Mouse (Mus musculus) cerebellum, postnatal 10 days (tissue): Measurements from ENCODE around the gene Ttc23.

Experiments used
- DNase-seq, 2 experiments: peaks; one replicate each; pipeline ENCODE4 v3.0.0; 2021; ENCODE audit warnings: mixed read lengths in 2 of 2

Gene Ttc23

DNA sequence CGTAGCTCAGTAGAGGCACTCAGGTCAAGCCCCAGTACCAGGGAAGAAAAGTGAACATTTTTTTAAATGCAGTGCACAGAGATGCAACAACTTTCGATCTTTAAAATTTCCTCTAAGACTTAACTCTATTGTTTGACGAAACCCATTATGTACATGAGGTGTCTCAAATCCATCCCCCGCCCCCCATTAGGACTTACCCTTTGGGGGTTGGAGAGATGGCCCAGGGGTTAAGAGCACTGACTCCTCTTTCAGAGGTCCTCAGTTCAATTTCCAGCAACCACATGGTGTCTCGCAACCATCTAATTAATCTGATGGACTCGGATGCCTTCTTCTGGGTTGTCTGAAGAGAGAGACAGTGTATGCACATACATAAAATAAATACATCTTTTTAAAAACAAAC lies 1.1 kb upstream of the Ttc23 start:
- DNase-seq = peak in 1 of 2 experiments; percentile 26

DNA sequence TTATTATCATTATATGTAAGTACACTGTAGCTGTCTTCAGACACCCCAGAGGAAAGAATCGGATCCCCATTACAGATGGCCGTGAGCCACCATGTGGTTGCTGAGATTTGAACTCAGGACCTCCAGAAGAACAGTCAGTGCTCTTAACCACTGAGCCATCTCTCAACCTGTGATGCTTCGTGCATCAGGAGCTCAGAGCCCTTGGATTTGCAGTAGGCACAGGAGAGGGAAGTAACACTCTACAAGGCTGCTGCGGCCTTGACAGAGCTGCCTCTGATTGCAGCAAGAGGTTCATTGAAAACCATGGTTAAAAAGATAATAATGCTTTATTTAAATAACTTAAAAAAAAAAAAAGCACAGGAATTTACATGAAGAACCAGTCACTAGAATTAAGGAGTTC lies 1.2 kb downstream of the Ttc23 start:
- no peak for DNase-seq

DNA sequence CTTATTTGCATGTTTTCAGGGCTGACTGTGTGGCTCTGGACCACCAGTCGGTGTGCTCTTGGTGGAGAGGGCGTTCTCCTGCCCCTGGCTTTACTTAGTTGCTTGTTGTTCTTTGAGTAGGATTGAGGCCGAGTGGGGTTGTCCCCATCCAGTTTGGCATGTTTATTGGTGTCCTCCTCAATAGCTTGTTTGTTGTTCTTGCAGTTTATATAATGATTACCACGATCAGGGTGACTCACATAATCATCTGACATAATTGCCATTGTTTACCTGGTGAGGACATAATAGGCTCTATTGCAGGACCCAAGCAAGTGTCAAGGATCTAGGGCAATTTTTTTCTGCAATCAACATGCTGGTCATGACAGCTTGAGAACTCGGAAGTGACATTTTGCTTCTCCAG lies 5.0 kb downstream of the Ttc23 start:
- DNase-seq = no peak

DNA sequence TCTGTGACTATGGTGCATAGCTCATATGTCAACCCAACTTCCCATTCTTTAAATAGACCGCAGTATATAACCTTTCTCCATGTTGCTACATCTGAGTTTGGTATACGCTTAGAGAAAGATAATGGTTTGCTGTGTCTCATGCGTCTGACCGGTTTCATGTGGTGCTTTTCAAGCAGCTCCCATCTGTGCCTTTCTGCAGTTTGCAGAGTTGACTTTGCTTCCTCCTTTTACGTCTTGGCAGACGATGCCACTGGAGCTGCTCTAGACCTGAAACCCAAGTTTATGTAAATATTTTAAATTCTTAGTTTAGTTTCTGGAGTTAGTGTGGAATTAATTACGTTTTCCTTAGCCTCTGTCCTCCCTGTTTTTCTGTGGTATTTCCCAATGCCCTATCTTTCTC lies 7.5 kb downstream of the Ttc23 start:
- no peak for DNase-seq

DNA sequence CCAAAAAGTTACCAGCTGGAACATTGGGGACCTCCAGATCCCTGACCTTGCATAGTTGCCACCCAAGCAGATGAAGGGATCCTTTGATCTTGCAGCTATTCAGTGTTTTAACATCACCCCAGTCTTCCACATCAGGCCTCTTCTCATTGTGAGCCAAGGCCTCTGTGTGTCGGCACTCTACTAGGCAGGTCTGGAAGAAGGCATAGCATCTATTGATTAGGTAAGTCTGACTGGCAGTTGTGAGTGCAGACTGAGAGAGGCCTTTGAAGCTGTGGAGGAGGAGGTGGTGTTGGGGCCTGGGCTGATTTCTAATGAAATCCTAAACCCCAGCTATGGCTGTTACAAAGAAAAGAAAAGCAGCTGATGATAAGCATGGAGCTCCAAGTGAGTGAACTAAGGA lies 8.0 kb downstream of the Ttc23 start:
- no peak for DNase-seq

DNA sequence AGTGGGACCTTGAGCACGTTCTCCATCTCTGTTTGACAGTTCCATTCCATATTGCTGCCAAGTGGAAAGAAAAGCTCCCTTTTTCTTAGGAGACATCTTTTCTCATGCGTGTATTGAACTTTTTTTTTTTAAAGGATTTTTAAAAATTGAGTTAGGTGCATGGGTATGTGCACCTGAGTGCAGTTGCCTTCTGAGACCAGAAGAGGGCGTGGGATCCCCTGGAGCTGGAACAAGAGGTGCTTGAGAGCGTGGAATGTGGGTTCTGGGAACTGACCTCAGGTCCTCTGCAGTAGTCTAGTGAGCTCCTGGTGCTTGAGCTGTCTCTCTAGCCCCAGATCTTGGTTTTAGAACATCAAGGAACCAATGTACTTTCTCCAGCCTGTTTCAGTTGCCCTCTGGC lies 10.9 kb downstream of the Ttc23 start:
- no peak for DNase-seq

DNA sequence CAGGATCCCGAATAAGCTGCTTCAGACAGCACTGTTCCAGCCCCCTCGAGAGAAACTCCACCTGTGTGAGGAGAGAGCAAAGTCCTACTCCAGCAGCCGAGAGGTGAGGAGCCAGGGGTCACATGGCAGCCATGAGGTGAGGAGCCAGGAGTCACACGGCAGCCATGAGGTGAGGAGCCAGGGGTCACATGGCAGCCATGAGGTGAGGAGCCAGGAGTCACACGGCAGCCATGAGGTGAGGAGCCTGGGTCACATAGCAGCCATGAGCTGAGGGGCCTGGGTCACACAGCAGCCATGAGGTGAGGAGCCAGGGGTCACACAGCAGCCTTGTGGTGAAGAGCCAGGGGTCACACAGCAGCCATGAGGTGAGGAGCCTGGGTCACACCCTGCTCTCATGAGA lies 15.2 kb downstream of the Ttc23 start:
- DNase-seq = no peak

DNA sequence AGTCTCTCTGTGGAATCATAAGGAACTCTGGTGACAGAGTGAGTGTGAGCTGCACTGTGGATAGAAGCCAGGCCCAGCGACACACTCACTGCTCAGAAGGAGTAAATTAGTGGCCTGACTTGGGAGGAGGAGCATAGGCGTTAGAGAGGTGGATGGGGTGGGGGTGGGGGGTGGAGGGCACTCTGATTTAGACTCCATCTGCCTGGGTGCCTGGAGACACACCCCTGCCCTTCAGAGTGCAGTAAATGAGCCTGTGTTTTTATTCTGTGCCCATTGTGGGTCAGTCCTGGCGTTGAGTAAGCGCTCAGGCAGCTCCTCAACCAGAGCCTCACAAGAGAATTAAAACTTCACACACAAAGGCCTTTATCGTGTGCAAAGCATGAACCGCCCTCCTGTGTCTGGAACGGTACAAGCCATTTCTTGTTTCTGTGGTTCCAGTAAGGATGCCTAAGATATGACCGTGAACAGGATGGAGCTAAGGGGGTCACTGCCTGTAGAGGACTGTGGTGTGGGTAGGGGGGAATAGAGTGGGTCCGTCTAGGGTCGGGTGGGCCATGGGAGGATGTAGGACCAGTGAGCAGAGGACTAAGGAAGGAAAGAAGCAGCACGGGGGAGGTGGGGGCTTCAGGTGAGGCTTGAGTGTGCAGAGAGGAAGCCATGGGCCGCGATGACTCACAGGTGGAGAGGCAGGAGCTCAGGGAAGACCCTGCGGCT lies 16.9 kb downstream of the Ttc23 start:
- DNase-seq = no peak

DNA sequence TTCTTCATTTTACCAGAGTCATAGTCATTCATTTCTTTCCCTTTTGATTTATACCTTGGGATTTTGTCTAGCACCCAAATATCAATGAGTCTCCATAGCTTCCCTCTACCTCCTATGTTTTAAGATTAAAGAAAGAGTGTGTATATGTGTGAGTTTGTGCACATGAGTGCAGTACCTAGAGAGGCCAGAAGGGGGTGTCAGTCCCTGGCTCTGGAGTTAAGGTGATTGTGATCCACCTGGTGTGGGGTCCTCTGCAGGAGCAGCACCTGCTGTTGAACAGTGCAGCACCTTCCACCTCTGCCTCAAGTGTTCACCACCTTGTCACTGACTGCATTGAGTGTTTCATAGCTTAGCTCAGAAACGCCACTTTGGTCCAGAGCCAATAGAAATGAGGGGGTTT lies 23.8 kb downstream of the Ttc23 start:
- no peak for DNase-seq

DNA sequence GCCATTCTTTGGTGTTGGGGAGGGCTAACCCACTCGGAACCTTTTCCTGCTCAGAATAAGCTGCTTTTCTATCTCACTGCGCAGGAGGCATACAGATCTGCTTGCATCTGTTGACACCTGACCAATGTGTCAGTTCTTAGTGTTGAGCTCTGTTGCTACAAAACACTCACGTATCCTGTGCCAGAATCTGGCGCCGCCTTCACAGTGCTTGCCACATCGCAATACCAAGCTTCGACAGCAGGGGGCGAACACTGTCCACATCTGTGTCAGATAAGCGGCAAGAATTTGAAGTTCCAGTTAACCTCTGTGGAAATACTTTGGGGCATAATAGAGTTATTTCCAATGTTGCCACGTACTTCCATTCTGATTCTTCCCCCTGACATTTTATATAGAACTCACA lies 25.4 kb downstream of the Ttc23 start:
- peak; percentile 97 to 99 for DNase-seq

DNA sequence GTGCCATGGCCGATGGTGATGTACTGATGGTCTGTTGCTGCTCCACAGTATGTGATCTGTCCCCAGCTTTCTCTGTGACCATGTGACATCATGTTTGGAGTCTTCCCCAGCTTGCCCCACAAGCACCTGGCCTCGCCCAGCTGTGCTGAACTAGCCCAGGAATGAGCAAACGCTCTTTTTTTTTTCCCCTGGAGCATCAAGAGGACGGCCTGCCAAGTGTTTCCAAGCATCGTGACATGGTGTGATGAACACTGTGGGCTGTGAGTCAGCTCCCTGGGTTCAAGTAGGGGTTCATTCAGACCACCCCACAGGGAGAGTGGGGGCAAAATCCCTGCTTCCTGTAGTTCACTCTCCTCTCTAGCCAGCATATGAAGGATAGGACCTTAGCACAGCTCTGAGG lies 26.4 kb downstream of the Ttc23 start:
- DNase-seq = no peak

DNA sequence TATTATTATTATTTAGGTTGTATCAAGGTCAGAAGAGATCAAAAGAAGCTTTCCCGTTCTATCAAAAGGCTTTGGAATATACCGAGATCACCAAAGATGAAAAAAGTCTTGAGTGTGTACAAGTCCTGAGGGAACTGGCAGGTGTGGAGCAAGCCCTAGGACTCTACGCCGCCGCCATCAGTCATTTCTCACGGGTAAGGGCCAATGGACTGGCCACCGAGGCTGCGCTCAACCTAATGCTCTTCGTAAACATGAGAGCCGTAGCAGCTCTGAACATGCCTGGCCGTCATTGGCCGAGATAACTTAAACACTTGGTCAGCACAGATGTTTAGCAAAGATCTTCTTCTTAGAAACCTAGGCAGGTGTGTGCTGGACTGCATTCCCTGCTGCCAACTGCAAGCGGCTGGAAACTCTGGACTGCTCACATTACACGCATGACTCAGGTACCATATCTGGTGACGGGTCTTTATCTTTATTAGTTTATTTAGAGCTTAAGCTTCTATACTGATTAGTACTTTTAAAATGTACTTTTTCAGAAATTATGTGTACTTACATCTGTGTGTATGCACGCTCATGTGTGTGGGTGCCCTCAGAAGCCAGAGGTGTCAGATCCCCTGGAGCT lies 31.8 kb downstream of the Ttc23 start:
- no peak for DNase-seq

DNA sequence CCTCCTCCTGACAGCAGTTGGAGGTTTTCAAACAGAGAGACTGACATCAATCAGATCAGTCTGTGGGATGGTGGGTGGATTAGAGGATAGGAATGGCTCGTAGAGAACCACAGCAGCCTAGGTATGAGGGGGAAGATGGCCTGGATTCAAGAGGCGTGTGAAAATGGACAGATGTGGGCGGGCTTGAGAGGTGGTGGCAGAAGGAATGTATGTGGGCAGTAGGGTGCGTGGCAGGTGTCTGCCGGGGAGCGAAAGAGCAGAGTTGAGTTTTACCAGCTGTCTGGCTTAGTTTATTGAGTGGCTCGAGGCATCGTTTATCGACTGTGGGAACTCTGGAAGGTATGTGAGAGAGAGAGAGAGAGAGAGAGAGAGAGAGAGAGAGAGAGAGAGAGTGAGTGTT lies 33.9 kb downstream of the Ttc23 start:
- no peak for DNase-seq

DNA sequence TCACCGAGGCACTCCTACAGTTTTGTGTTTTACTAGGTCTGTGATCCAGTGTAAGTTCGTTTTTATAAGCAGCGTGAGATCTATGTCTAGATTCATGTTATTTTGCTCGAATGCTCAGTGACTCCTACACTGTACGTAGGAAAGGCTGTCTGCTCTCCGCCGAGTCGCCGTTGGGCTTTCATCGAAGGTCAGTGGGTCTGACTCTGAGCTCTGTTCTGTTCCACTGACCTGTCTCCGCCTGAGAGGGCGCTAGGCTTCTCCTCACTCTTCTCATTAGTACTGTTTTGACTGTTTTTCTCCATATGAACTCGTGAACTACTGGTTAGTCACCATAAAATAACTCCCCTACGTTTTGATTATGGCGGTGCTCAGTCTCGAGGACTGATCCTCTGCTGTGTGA lies 35.8 kb downstream of the Ttc23 start:
- DNase-seq = no peak

DNA sequence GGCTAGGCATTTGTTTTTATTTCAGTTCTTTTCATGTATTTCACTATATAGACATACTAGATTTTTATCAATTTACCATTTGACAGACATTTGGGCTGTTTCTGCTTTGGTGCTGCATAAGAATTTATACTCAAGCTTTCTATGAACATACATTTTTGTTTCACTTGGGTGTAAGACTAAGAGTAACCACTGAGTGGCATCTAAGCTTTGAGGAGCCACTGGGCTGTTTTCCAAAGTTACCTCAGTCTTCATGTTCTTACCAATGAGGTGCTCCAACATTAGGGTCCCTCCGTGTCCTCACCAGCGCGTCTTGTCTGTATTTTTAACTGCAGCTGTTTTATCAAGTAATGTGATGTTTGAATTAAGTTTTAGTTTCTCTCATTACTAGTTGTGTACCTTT lies 39.3 kb downstream of the Ttc23 start:
- peak in 1 of 2 experiments; percentile 18 for DNase-seq

DNA sequence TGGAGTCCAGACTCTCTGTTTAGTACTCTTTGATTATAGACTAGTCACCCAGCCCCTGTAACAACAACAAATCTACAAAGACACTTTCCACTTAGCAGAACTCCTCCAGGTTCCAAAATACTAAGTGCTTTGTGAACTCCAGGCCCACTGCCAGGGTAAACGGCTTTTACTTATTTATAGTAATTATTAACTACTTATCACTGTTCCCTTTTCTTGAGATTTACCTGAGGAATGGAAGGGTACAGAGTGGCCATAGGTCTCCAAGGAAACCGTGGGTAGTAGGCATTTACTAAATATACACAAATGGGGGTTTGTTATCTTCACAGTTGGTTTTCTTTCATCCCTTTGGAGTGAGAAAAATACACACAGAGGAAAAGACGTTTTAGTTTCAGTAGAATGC lies 41.1 kb downstream of the Ttc23 start:
- no peak for DNase-seq

DNA sequence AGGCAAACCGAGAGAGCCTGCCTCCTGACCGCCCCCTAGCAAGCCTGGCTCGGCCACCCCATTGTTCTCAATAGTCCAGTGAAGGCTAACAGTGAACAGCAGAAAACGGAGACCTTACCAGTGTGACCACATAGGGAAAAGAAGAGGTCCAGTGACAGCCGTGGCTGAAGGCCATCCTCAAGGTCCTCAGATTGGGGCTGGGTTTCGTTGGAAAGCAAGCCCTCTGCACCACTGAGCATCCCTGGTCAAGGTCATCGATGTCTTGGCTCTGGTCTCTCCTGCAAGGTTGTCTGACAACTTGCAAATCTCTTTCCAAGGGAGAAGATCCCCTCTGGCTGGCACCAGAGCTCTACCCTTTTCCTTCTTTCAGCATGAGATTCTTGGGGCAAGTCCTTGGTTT lies 42.6 kb downstream of the Ttc23 start:
- no peak for DNase-seq

DNA sequence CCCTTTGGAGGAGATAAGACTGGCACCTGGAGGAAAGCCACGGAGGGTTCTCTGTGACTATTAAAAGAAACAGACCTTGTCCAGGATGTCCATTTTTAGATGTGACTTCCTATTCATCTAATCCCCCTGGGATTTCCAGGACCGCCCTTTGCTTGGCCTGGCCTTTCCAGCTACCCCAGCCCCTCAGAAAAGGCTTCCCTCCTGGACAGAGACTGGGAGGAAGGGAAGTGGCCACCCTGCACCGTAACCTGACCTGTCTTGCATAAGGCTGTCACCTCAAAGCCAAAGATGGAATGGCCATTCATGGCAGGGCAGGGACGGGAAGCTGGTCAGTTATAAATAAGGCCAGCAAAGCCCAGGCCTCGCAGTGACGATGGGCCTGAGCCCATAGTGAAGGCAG lies 43.8 kb downstream of the Ttc23 start:
- no peak for DNase-seq

DNA sequence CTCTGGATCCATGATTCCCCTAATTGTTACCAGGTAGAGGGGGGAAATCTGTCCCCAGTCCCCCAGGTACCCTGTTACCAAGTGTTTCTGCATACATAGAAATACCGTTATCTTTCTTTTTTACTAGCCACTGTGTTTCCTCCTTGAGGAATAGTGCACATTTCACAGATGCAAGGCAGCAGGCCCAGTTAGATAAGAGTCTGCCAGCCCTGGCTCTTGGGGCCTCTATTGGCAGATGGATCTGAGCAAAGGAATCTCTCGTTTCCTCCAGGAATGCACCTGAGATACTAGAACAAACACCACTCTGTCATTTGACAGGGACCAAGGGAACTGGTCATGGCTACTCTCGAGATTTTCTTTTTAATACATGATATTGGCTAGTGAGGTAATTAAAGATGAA lies 44.9 kb downstream of the Ttc23 start:
- DNase-seq = no peak

DNA sequence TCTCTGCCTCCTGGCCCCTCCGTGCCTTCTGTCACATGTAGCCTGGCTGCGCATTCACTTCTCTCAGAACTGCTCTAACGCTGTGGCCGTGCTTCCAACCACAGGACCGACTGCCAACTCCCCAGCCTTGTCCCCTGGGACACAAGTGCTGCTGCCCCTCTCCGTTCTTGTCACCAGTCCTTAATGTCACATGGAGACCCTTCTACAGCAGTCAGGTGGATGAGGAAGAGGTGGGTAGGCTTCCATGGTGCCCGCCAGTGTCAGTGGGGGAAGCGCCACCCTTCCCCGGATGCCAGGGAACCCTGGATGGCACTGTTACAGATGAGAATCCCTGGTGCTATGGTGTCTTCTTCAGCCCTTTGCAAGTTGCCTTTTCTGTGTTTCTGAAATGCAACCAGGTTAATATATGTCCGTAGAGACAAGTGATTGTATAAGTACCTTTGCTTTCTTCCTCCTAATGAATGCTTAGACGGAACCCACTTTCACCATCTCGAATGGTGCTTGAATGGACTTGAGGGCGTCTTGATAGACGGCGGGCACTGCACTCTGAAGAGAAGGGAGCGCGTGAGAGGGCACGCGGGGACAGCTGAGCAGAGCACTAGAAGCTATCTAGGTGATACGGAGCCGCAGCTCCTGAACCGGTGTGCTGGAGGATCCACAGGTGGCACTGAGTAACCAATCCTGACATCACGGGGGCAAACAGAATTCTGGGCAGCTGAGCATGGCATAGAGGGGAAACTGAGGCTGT lies 45.8 kb downstream of the Ttc23 start:
- no peak for DNase-seq

DNA sequence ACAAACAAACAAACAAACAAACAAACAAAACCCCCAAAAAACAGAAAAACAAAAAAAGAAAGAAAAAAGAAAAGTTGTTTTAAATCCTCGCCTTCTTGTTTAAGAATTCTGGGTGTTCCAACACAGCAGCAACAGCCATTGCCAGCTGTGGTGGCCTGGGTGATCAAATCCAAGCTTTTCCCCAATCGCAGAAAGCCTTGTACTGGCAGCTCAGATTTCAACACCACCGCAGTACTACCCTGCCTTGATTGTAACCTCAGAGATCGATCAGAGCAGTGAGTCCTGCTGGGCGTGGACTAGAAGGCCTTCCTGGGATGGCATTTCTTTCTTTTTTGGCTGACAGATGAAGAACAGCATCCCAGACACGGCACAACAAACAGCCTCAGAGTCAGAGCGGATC lies 48.7 kb downstream of the Ttc23 start:
- DNase-seq = no peak

DNA sequence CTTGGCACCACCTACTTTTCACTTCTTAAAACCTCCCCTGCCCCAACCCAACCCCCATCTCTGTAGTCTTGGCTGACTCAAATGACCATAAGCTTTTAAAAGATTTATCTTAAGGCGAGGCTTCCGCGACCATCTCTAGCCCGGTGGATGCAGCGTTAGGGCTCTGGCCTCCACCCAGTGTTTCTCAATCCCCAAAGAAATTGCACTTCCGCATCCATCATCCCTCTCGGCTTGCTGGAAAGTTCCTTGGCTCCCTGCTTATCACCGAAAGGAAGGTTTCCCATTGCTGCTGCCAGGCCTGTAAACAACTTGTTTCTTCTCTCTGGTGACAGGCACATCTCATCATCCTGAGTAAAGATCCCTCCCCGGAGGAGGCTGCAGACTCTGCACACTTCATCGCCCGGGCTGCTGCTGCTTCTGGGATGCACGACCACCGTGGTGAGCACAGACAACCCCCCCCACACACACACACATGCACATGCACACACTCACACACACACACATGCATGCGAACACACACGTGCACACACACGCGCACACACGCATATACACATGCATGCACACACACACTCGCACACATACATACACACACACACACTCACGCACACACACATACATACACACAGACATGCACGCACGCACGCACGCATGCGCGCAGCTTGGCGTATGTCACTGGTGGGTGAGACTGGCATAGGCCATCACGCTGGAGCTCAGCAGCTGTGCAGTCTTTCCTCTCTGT lies 50.9 kb downstream of the Ttc23 start:
- DNase-seq = no peak

DNA sequence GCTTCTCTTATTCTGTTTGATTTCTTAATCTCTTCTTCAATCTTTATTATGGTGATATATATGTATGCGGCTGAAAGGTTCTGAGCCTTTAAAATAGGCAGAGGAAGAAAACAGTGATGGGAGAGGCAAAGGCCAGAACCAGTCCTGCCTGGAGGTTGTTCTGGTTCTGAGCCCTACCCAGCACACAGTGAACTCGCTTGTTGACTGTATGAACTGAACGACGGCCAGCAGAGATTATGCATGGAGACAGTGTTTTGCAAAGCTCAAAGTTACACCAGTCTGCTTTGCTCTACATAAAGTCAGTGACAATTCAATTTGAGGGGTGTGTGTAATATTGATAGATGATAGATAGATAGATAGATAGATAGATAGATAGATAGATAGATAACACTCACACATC lies 52.1 kb downstream of the Ttc23 start:
- no peak for DNase-seq

DNA sequence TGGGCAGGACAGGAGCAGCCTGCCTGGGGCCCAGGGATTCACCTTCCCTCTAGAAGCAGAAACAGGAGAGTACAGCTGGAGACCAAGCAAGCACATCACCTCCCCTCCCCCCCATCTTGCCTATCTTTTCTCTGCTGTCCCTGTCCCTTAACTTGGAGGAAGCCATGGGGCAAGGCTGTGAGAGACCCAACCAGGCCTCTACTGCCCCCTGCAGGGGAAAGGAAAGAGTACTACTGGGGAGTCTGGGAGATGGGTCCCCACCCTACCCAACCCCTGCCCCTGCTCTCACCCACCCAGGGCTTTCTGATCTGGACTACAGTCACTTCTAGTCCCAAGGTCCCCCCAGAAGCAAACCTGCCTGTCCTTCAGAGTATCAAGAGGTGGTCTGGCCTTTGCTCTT lies 53.6 kb downstream of the Ttc23 start:
- DNase-seq = peak; percentile 50 to 51
